Mouse (Mus musculus) myocyte (in vitro differentiated cells): Measurements from ENCODE around the gene Ubald1. TPM values are rescaled to one million over a fixed set of nuclear protein-coding genes. Genes with fewer than 3 reads are reported as not detected.

Source experiments
- H3K27me3 ChIP-seq: one replicate; pipeline ENCODE4 v1.6.1; 2011; ENCODE audit not compliant: control insufficient read depth, insufficient read depth, insufficient read length
- H3K36me3 ChIP-seq: one replicate; pipeline ENCODE4 v1.6.1; 2011; ENCODE audit not compliant: control insufficient read depth, insufficient read depth
- H3K4me2 ChIP-seq: one replicate; pipeline ENCODE4 v1.6.1; 2011; ENCODE audit warnings: low read depth, control low read depth
- H3K4me3 ChIP-seq: one replicate; pipeline ENCODE4 v1.5.1; 2011; ENCODE audit warnings: mild to moderate bottlenecking, control low read depth, moderate library complexity
- H3K79me2 ChIP-seq: one replicate; pipeline ENCODE4 v1.6.1; 2011; ENCODE audit not compliant: control insufficient read depth, insufficient read depth
- H3ac ChIP-seq: one replicate; pipeline ENCODE4 v1.6.1; 2011; ENCODE audit not compliant: control insufficient read depth, insufficient read length
- CEBPB ChIP-seq: IDR thresholded peaks from 2 replicates; pipeline ENCODE4 v1.6.1; 2011; ENCODE audit warnings: mild to moderate bottlenecking, moderate library complexity; ENCODE audit not compliant: poor library complexity, insufficient read depth, severe bottlenecking
- E2F4 ChIP-seq: IDR thresholded peaks from one replicate; pipeline ENCODE4 v1.6.1; 2011; ENCODE audit warnings: mild to moderate bottlenecking, control low read depth, moderate library complexity; ENCODE audit not compliant: insufficient read depth
- MAX ChIP-seq: IDR thresholded peaks from one replicate; pipeline ENCODE4 v1.6.1; 2011; ENCODE audit warnings: low read depth, mild to moderate bottlenecking, control low read depth
- MYOD1 ChIP-seq, 3 experiments: IDR thresholded peaks; one replicate each; pipeline ENCODE4 v1.6.1; 2011; ENCODE audit warnings: control low read depth in 2 of 3, low read depth in 2 of 3, mild to moderate bottlenecking in 2 of 3, moderate library complexity in 1 of 3; ENCODE audit not compliant: insufficient read length in 2 of 3, control insufficient read depth in 1 of 3
- MYOG ChIP-seq, 3 experiments: IDR thresholded peaks; one replicate each; pipeline ENCODE4 v1.6.1; 2011; ENCODE audit warnings: control low read depth in 2 of 3, low read depth in 2 of 3, mild to moderate bottlenecking in 2 of 3; ENCODE audit not compliant: insufficient read length in 2 of 3, control insufficient read depth in 1 of 3, insufficient read depth in 1 of 3
- POLR2A ChIP-seq: IDR thresholded peaks from one replicate; pipeline ENCODE4 v1.6.1; 2011; ENCODE audit warnings: low read depth, mild to moderate bottlenecking, control low read depth, moderate library complexity; ENCODE audit not compliant: insufficient read length
- POLR2AphosphoS2 ChIP-seq: IDR thresholded peaks from one replicate; pipeline ENCODE4 v1.6.1; 2011; ENCODE audit warnings: low read depth, control low read depth; ENCODE audit not compliant: insufficient read length
- REST ChIP-seq: IDR thresholded peaks from one replicate; pipeline ENCODE4 v1.6.1; 2011; ENCODE audit warnings: mild to moderate bottlenecking, control low read depth, moderate library complexity; ENCODE audit not compliant: insufficient read depth, insufficient read length
- SRF ChIP-seq: IDR thresholded peaks from one replicate; pipeline ENCODE4 v1.6.1; 2011; ENCODE audit warnings: low read depth; ENCODE audit not compliant: control insufficient read depth, insufficient read length
- TCF12 ChIP-seq: IDR thresholded peaks from one replicate; pipeline ENCODE4 v1.6.1; 2011; ENCODE audit warnings: mild to moderate bottlenecking, control low read depth; ENCODE audit not compliant: poor library complexity, insufficient read depth, severe bottlenecking
- TCF3 ChIP-seq: IDR thresholded peaks from one replicate; pipeline ENCODE4 v1.6.1; 2011; ENCODE audit warnings: low read depth, control low read depth; ENCODE audit not compliant: insufficient read length
- USF1 ChIP-seq: IDR thresholded peaks from one replicate; pipeline ENCODE4 v1.6.1; 2011; ENCODE audit warnings: low read depth, mild to moderate bottlenecking, control low read depth, moderate library complexity
- polyA plus RNA-seq: library from polyadenylated mRNA; unstranded; fragments of >200 nt; fragmentation: generic; extraction: Trizol; gene quantifications from one replicate; pipeline ENCODE4 v1.2.1, GENCODE M21; 2012; ENCODE audit warnings: missing spikeins

Ubald1 gene
- polyA plus RNA-seq, 1 experiment: 79.5 TPM

DNA sequence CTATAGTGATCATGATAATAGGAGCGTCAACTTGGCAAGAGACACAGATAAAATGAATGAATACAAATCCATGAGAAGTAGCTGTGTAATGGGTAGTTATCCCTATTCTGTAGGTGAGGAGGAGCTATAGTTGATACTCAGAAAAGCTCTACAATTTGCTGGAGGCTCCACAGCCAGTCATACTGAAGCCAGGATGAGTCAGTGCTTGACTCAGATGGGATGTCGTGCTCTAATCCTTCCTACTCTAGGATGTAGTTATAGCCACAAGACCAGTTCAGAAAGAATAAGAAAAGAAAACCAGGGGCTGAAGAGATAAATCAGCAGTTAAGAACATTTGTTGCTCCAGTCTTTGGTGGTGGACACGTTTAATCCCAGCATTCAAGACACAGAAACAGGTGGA is 42.5 kb downstream of the Ubald1 start:
- no peak overlapping the region for H3ac ChIP-seq
- no peak overlapping the region for H3K4me2 ChIP-seq
- TF ChIP-seq POLR2AphosphoS2 (no peak), CEBPB (no peak), TCF12 (no peak), MYOD1 (IDR thresholded peaks at IDR 0.05; ENCODE audit: control insufficient read depth in 1 of 3, insufficient read length in 2 of 3, low read depth in 2 of 3) (no peak), MYOG (IDR thresholded peaks at IDR 0.05; ENCODE audit: control insufficient read depth in 1 of 3, insufficient read depth in 1 of 3, insufficient read length in 2 of 3, low read depth in 2 of 3) (no peak), SRF (no peak), REST (no peak), E2F4 (no peak), USF1 (no peak), POLR2A (no peak), TCF3 (no peak), MAX (no peak)

GRCm38 (mm10) chr16:4835191-4835590 is 44.9 kb downstream of the Ubald1 start, which contains the start of gene 4930562C15Rik:
4930562C15Rik (plus strand) TSS chr16:4835416.
- no peaks in the 10 kb centered on the region for H3K79me2 ChIP-seq
- no peak for TF ChIP-seq TCF3
- TF ChIP-seq SRF: no peak
- TF ChIP-seq TCF12: no peak
- TF ChIP-seq MYOG (IDR thresholded peaks at IDR 0.05; ENCODE audit: control insufficient read depth in 1 of 3, insufficient read depth in 1 of 3, insufficient read length in 2 of 3, low read depth in 2 of 3): no peak
- TF ChIP-seq CEBPB: no peak
- TF ChIP-seq POLR2A: no peak
- no peak for TF ChIP-seq MYOD1 (IDR thresholded peaks at IDR 0.05; ENCODE audit: control insufficient read depth in 1 of 3, insufficient read length in 2 of 3, low read depth in 2 of 3)
- TF ChIP-seq POLR2AphosphoS2: no peak
- no peak for TF ChIP-seq MAX
- TF ChIP-seq REST: no peak
- no peak for TF ChIP-seq USF1
- TF ChIP-seq E2F4: no peak

More for the DNA sequence above, 42.5 kb downstream of the Ubald1 start:
- Histone ChIP-seq H3K27me3 (no peaks in the 10 kb centered on the region), H3K79me2 (no peaks in the 10 kb centered on the region), H3K4me3 (no peak overlapping the region), H3K36me3 (no peaks in the 10 kb centered on the region)

GRCm38 (mm10) chr16:4833858-4834257 is 46.3 kb downstream of the Ubald1 start:
- no peaks in the 10 kb centered on the region for H3K79me2 ChIP-seq
- H3ac ChIP-seq: no peak overlapping the region
- H3K36me3 ChIP-seq: no peaks in the 10 kb centered on the region
- TF ChIP-seq POLR2A (no peak), REST (no peak), SRF (no peak), TCF3 (no peak), CEBPB (no peak), MYOG (IDR thresholded peaks at IDR 0.05; ENCODE audit: control insufficient read depth in 1 of 3, insufficient read depth in 1 of 3, insufficient read length in 2 of 3, low read depth in 2 of 3) (no peak), E2F4 (no peak), POLR2AphosphoS2 (no peak), TCF12 (no peak), USF1 (no peak), MAX (no peak), MYOD1 (IDR thresholded peaks at IDR 0.05; ENCODE audit: control insufficient read depth in 1 of 3, insufficient read length in 2 of 3, low read depth in 2 of 3) (no peak)
- H3K4me3 ChIP-seq: no peak overlapping the region
- H3K27me3 ChIP-seq: no peaks in the 10 kb centered on the region
- H3K4me2 ChIP-seq: no peak overlapping the region

More at GRCm38 (mm10) chr16:4835191-4835590, 44.9 kb downstream of the Ubald1 start, which contains the start of gene 4930562C15Rik:
- no peak within 1 kb of the TSS for H3K4me2 ChIP-seq
- H3K36me3 ChIP-seq: no peaks in the 10 kb centered on the region
- H3K4me3 ChIP-seq: no peak within 1 kb of the TSS
- H3ac ChIP-seq: no peak within 1 kb of the TSS
- H3K27me3 ChIP-seq: no peaks in the 10 kb centered on the region

DNA sequence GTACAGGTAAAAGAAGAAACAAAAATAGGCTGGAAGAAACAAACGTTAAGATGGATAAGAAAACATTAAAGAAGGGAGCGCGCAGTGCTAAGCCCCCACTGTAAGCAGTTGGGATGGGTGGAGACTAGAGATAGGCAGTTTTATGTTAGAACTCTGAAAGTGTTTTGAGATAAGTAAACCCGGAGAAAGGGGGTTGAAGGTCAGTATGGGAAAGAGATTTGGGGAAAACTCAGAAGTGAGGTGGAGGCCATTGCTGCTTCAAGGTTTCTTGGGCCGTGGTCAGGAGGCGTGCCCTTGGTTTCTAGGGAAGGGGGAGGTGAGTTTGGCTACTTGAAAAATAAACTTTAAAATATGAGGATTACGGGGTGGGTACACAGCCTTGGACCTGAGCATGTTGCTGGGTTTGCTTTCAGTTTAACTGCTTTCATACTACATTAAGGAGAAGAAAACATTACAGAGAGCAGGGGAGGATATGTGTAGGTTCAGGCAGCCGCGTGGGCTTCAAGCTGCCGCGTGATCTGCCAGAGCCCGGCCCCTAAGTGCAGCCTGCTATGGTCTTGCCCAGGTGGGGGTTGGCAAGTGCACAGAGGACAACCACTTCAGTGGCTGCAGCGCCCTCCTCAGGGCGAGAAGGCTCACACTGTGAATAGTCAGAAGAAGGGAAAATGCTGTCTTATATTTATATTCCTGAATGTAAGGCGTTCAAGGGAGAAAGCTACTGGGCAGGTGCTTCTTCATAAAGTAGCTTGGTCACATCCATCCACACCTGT is 48.3 kb downstream of the Ubald1 start:
- TF ChIP-seq USF1 (no peak), MAX (no peak), TCF12 (no peak), POLR2AphosphoS2 (no peak), POLR2A (no peak), MYOD1 (IDR thresholded peaks at IDR 0.05; ENCODE audit: control insufficient read depth in 1 of 3, insufficient read length in 2 of 3, low read depth in 2 of 3) (no peak), REST (no peak)
- Histone ChIP-seq H3K27me3 (no peaks in the 10 kb centered on the region), H3K79me2 (no peaks in the 10 kb centered on the region), H3ac (no peak overlapping the region), H3K4me3 (no peak overlapping the region), H3K4me2 (no peak overlapping the region), H3K36me3 (no peaks in the 10 kb centered on the region)
